Comparison of ENCODE assay signal across 8 mouse cellular contexts in genomic region chr7:140037171-140037555, GRCm38 (mm10). TPM values are rescaled to one million over a fixed set of nuclear protein-coding genes. Genes with fewer than 3 reads are reported as not detected.
A peak's percentile ranks its signal among the peaks of the same experiment; 100 is the strongest.
DNase-seq lines count a peak whose midpoint lies in the region; ATAC-seq and TF ChIP-seq lines count a peak whose summit lies in the region.

No protein-coding gene starts in this region.

- H3K9ac ChIP-seq in kidney, postnatal 0 days (ENCODE audit: low read depth, low read length) = no peak overlapping the region
- peak overlapping the region; percentile 91 for H3K9ac ChIP-seq in embryonic facial prominence, embryonic 13.5 days
- peak overlapping the region; percentile 44; the same call in 1 of the 2 replicates for H3K9ac ChIP-seq in intestine, embryonic 15.5 days
- H3K9ac ChIP-seq in neural tube, embryonic 12.5 days = peak overlapping the region; percentile 83; the same call in 1 of the 2 replicates

- WGBS in kidney, postnatal 0 days = 38% methylated on average over 3 of the region's 3 CpGs
- WGBS in embryonic facial prominence, embryonic 13.5 days = 41% methylated on average over 3 of the region's 3 CpGs
- WGBS in intestine, embryonic 15.5 days = 47% methylated on average over 3 of the region's 3 CpGs
- WGBS in neural tube, embryonic 12.5 days = 53% methylated on average over 3 of the region's 3 CpGs

- no peak for DNase-seq in kidney, postnatal 0 days (ENCODE audit: low spot score)
- DNase-seq in kidney, adult 18-20 months = no peak
- no peak for DNase-seq in urinary bladder, adult 18-20 months (ENCODE audit: low spot score in 2 of 2)
- no peak for DNase-seq in ovary, adult 18-20 months (ENCODE audit: low spot score)
- DNase-seq in layer of hippocampus, adult 9-10 months (ENCODE audit: low spot score) = no peak

- no peaks in the 10 kb centered on the region; the same call in 1 of the 2 replicates for H3K4me1 ChIP-seq in kidney, postnatal 0 days (replicated peaks; ENCODE audit: insufficient read depth, low read length)
- H3K4me1 ChIP-seq in embryonic facial prominence, embryonic 13.5 days = peaks cover 21% of the 10 kb centered on the region
- H3K4me1 ChIP-seq in intestine, embryonic 15.5 days (replicated peaks) = peaks cover 12% of the 10 kb centered on the region
- peaks cover 22% of the 10 kb centered on the region for H3K4me1 ChIP-seq in neural tube, embryonic 12.5 days

- no peak overlapping the region for H3K27ac ChIP-seq in kidney, postnatal 0 days
- no peak overlapping the region for H3K27ac ChIP-seq in embryonic facial prominence, embryonic 13.5 days
- no peak overlapping the region for H3K27ac ChIP-seq in intestine, embryonic 15.5 days
- no peak overlapping the region for H3K27ac ChIP-seq in neural tube, embryonic 12.5 days

- no peak for TF ChIP-seq CTCF in kidney, postnatal 0 days (IDR thresholded peaks at IDR 0.05; ENCODE audit: low read depth)

- no peak for ATAC-seq in kidney, postnatal 0 days (replicated peaks; ENCODE audit: low FRiP score, low read depth)
- no peak for ATAC-seq in embryonic facial prominence, embryonic 13.5 days (ENCODE audit: insufficient number of reproducible peaks, insufficient read depth, low FRiP score, low TSS enrichment, low read depth)
- no peak for ATAC-seq in intestine, embryonic 15.5 days
- ATAC-seq in neural tube, embryonic 12.5 days (ENCODE audit: low FRiP score, low read depth) = 0 out of 2 replicates have a peak, but pooled peaks have one; percentile 2

- H3K27me3 ChIP-seq in kidney, postnatal 0 days (ENCODE audit: insufficient read depth, low read length) = no peaks in the 10 kb centered on the region
- no peaks in the 10 kb centered on the region for H3K27me3 ChIP-seq in embryonic facial prominence, embryonic 13.5 days
- no peaks in the 10 kb centered on the region for H3K27me3 ChIP-seq in intestine, embryonic 15.5 days (replicated peaks)
- no peaks in the 10 kb centered on the region for H3K27me3 ChIP-seq in neural tube, embryonic 12.5 days (replicated peaks)

- peak overlapping the region; percentile 88 for H3K4me2 ChIP-seq in kidney, postnatal 0 days (ENCODE audit: low read length)
- peak overlapping the region; percentile 79 for H3K4me2 ChIP-seq in embryonic facial prominence, embryonic 13.5 days
- H3K4me2 ChIP-seq in intestine, embryonic 15.5 days (replicated peaks) = peak overlapping the region; percentile 94
- H3K4me2 ChIP-seq in neural tube, embryonic 12.5 days (replicated peaks) = peak overlapping the region; percentile 70

- no peaks in the 10 kb centered on the region for H3K9me3 ChIP-seq in kidney, postnatal 0 days (replicated peaks; ENCODE audit: low read length)
- no peaks in the 10 kb centered on the region for H3K9me3 ChIP-seq in embryonic facial prominence, embryonic 13.5 days
- H3K9me3 ChIP-seq in intestine, embryonic 15.5 days = no peaks in the 10 kb centered on the region
- no peaks in the 10 kb centered on the region for H3K9me3 ChIP-seq in neural tube, embryonic 12.5 days

- peaks cover 13% of the 10 kb centered on the region; the same call in 1 of the 2 replicates for H3K36me3 ChIP-seq in kidney, postnatal 0 days (ENCODE audit: insufficient read depth, low read length)
- peaks cover 44% of the 10 kb centered on the region for H3K36me3 ChIP-seq in embryonic facial prominence, embryonic 13.5 days
- peaks cover 12% of the 10 kb centered on the region for H3K36me3 ChIP-seq in intestine, embryonic 15.5 days
- peaks cover 31% of the 10 kb centered on the region for H3K36me3 ChIP-seq in neural tube, embryonic 12.5 days

- peak overlapping the region; percentile 61 for H3K4me3 ChIP-seq in kidney, postnatal 0 days (replicated peaks; ENCODE audit: low read depth, low read length)
- H3K4me3 ChIP-seq in embryonic facial prominence, embryonic 13.5 days = peak overlapping the region; percentile 91
- H3K4me3 ChIP-seq in intestine, embryonic 15.5 days (replicated peaks) = peak overlapping the region; percentile 87
- peak overlapping the region; percentile 81 for H3K4me3 ChIP-seq in neural tube, embryonic 12.5 days

RNA-seq across cellular contexts. Expression of gene Tubgcp2, which starts 0.7 kb away (rescaled TPM):
- 34.4 and 39.5 TPM in 2 replicates for polyA plus RNA-seq in kidney, postnatal 0 days (2015; fragmentation: Nextera tagmentation; extraction: Ambion mirVana)
- polyA plus RNA-seq in embryonic facial prominence, embryonic 13.5 days (2015; fragmentation: Nextera tagmentation; extraction: Ambion mirVana) = 66.3 and 70.1 TPM in 2 replicates
- 39.8 and 41.3 TPM in 2 replicates for polyA plus RNA-seq in intestine, embryonic 15.5 days (2015; fragmentation: Nextera tagmentation; extraction: Ambion mirVana)
- polyA plus RNA-seq in neural tube, embryonic 12.5 days (2016; fragmentation: Nextera tagmentation; extraction: Ambion mirVana) = 62.5 and 65.1 TPM in 2 replicates

RNA-seq across cellular contexts. Expression of gene Zfp511, which starts 1.0 kb away (rescaled TPM):
- polyA plus RNA-seq in kidney, postnatal 0 days (2015; fragmentation: Nextera tagmentation; extraction: Ambion mirVana) = 35.0 TPM in 2 replicates
- 41.0 and 42.4 TPM in 2 replicates for polyA plus RNA-seq in embryonic facial prominence, embryonic 13.5 days (2015; fragmentation: Nextera tagmentation; extraction: Ambion mirVana)
- polyA plus RNA-seq in intestine, embryonic 15.5 days (2015; fragmentation: Nextera tagmentation; extraction: Ambion mirVana) = 32.2 and 32.9 TPM in 2 replicates
- 49.2 and 54.8 TPM in 2 replicates for polyA plus RNA-seq in neural tube, embryonic 12.5 days (2016; fragmentation: Nextera tagmentation; extraction: Ambion mirVana)

RNA-seq across cellular contexts. Expression of gene Msx3, which starts 11.7 kb away (rescaled TPM):
- not detected in 2 replicates for polyA plus RNA-seq in kidney, postnatal 0 days (2015; fragmentation: Nextera tagmentation; extraction: Ambion mirVana)
- 0.20 TPM in 1 of 2 replicates, not detected in the other for polyA plus RNA-seq in embryonic facial prominence, embryonic 13.5 days (2015; fragmentation: Nextera tagmentation; extraction: Ambion mirVana)
- polyA plus RNA-seq in intestine, embryonic 15.5 days (2015; fragmentation: Nextera tagmentation; extraction: Ambion mirVana) = not detected in 2 replicates
- polyA plus RNA-seq in neural tube, embryonic 12.5 days (2016; fragmentation: Nextera tagmentation; extraction: Ambion mirVana) = 81.6 and 95.9 TPM in 2 replicates

RNA-seq across cellular contexts. Expression of gene Adam8, which starts 44.8 kb away (rescaled TPM):
- polyA plus RNA-seq in kidney, postnatal 0 days (2015; fragmentation: Nextera tagmentation; extraction: Ambion mirVana) = 0.41 and 0.46 TPM in 2 replicates
- 2.4 and 3.3 TPM in 2 replicates for polyA plus RNA-seq in embryonic facial prominence, embryonic 13.5 days (2015; fragmentation: Nextera tagmentation; extraction: Ambion mirVana)
- 1.3 and 2.2 TPM in 2 replicates for polyA plus RNA-seq in intestine, embryonic 15.5 days (2015; fragmentation: Nextera tagmentation; extraction: Ambion mirVana)
- 3.6 and 3.9 TPM in 2 replicates for polyA plus RNA-seq in neural tube, embryonic 12.5 days (2016; fragmentation: Nextera tagmentation; extraction: Ambion mirVana)

RNA-seq across cellular contexts. Expression of gene Caly, which starts 45.2 kb away (rescaled TPM):
- 0.89 and 1.1 TPM in 2 replicates for polyA plus RNA-seq in kidney, postnatal 0 days (2015; fragmentation: Nextera tagmentation; extraction: Ambion mirVana)
- 3.1 and 4.0 TPM in 2 replicates for polyA plus RNA-seq in embryonic facial prominence, embryonic 13.5 days (2015; fragmentation: Nextera tagmentation; extraction: Ambion mirVana)
- polyA plus RNA-seq in intestine, embryonic 15.5 days (2015; fragmentation: Nextera tagmentation; extraction: Ambion mirVana) = 3.4 and 3.7 TPM in 2 replicates
- 25.5 and 28.4 TPM in 2 replicates for polyA plus RNA-seq in neural tube, embryonic 12.5 days (2016; fragmentation: Nextera tagmentation; extraction: Ambion mirVana)

Comparison
In these comparisons a context has a peak if more than half of its experiments do, and no peak if none do; other contexts are left out.
1. RNA of gene Msx3, which starts 11.7 kb away (polyA plus RNA-seq): 81.6 to 95.9 TPM in neural tube, embryonic 12.5 days; 0.20 TPM in embryonic facial prominence, embryonic 13.5 days, not detected in intestine, embryonic 15.5 days and not detected in kidney, postnatal 0 days; every median in the first group is over 10 times any median in the second.
2. Peak in every context shown above with its lines, with median percentiles within 50 percentile points of each other: H3K4me2 ChIP-seq and H3K4me3 ChIP-seq.